ENCODE assay signal across 10 mouse cellular contexts in genomic region chr13:119598466-119598865, GRCm38 (mm10). TPM values are rescaled to one million over a fixed set of nuclear protein-coding genes. Genes with fewer than 3 reads are reported as not detected.
DNase-seq lines count a peak whose midpoint lies in the region; ATAC-seq and TF ChIP-seq lines count a peak whose summit lies in the region.
"Not testable (repeated sequence)": the region's sequence is repeated elsewhere in the genome, so short reads cannot be mapped to it uniquely, and the experiment has no call there.
"Had no signal": no experiment of that assay in that cellular context is flagged by ENCODE, and none has a peak within 500 bp of the region (broad histone marks: within the 10 kb centered on the region; RNA-seq: fewer than 3 reads in every experiment).

No protein-coding gene starts in this region.

- in situ Hi-C loops in Patski (cut with MboI; ENCODE audit: low pct_unique_long_range_greater_than_20kb), result not testable (repeated sequence)

- DNase-seq in 3T3-L1 (ENCODE audit: low read depth, low spot score), result peak; percentile 36
- not testable (repeated sequence) for DNase-seq in Patski (ENCODE audit: low read depth, low spot score)
- peak; percentile 36 for DNase-seq in embryo, embryonic 10 days (ENCODE audit: low spot score)
- peak; percentile 69 for DNase-seq in forelimb bud, embryonic 11.5 days (ENCODE audit: low read depth, low spot score)
- peak; percentile 28 for DNase-seq in kidney, postnatal 14 days
- DNase-seq in mesoderm, embryonic 11.5 days (ENCODE audit: low read depth, low spot score), result peak; percentile 53
- peak; percentile 70 for DNase-seq in retina, postnatal 1 day
- peak; percentile 64 for DNase-seq in testis, postnatal 14 days (ENCODE audit: low spot score)

- not testable (repeated sequence) for H3K27me3 ChIP-seq in Patski

- CTCF ChIA-PET in Patski (lab: Charles Lee), result not testable (repeated sequence)

- POLR2A ChIA-PET in Patski (lab: Charles Lee), result not testable (repeated sequence)

- TF ChIP-seq CTCF in Patski (IDR thresholded peaks at IDR 0.05), result not testable (repeated sequence)

- ATAC-seq in Patski, result peak; percentile 24

RNA-seq across cellular contexts. Expression of gene Ccl28, which starts 25.2 kb away (rescaled TPM):
- polyA plus RNA-seq in Patski (2021), result 0.03 TPM
- polyA plus RNA-seq: C2C12; heart, embryonic 11.5 days had no signal
